Mouse (Mus musculus) heart, embryonic 11.5 days (tissue): ENCODE results near the gene Nfe2l1. TPM values are rescaled to one million over a fixed set of nuclear protein-coding genes. Genes with fewer than 3 reads are reported as not detected.
"Not testable (repeated sequence)": the region's sequence is repeated elsewhere in the genome, so short reads cannot be mapped to it uniquely, and the experiment has no call there.

Source experiments
- ATAC-seq: fragments of 200-750 bp; cut with Nextera tagmentation; replicated peaks from 2 replicates; pipeline ENCODE4 v1.8.0; 2017; ENCODE audit warnings: moderate library complexity; ENCODE audit not compliant: insufficient number of reproducible peaks, low FRiP score, low TSS enrichment
- H3K27ac ChIP-seq: fragments of 300-500 bp; sonication (generic); 2 replicates; pipeline ENCODE4 v1.5.1; 2014; ENCODE audit warnings: mild to moderate bottlenecking, low read depth, low read length
- H3K27me3 ChIP-seq: fragments of 300-500 bp; sonication (generic); 2 replicates; pipeline ENCODE4 v1.6.1; 2014; ENCODE audit warnings: mild to moderate bottlenecking, low read length, mixed read lengths; ENCODE audit not compliant: control insufficient read depth, insufficient read depth
- H3K36me3 ChIP-seq: fragments of 300-500 bp; sonication (generic); 2 replicates; pipeline ENCODE4 v1.6.1; 2014; ENCODE audit warnings: mild to moderate bottlenecking, low read length, moderate library complexity, mixed read lengths; ENCODE audit not compliant: control insufficient read depth, insufficient read depth
- H3K4me1 ChIP-seq: fragments of 300-500 bp; sonication (generic); 2 replicates; pipeline ENCODE4 v1.6.1; 2014; ENCODE audit warnings: low read length; ENCODE audit not compliant: control insufficient read depth, insufficient read depth
- H3K4me2 ChIP-seq: fragments of 300-500 bp; sonication (generic); 2 replicates; pipeline ENCODE4 v1.6.1; 2014; ENCODE audit warnings: mild to moderate bottlenecking, moderate library complexity
- H3K4me3 ChIP-seq: fragments of 300-500 bp; sonication (generic); 2 replicates; pipeline ENCODE4 v1.5.1; 2014; ENCODE audit warnings: low read depth, low read length
- H3K9ac ChIP-seq: fragments of 300-500 bp; sonication (generic); 2 replicates; pipeline ENCODE4 v1.6.1; 2014; ENCODE audit warnings: mild to moderate bottlenecking, low read depth, low read length, moderate library complexity
- H3K9me3 ChIP-seq: fragments of 300-500 bp; sonication (generic); replicated peaks from 2 replicates; pipeline ENCODE4 v1.6.1; 2016; ENCODE audit warnings: low read length; ENCODE audit not compliant: control insufficient read depth
- WGBS: fragments of 180-500 bp; shearing (Covaris S2); extraction: QIAGEN DNeasy Blood & Tissue Kit; methylation state at CpG from one replicate; pipeline ENCODE4 v1.1.7; 2014; ENCODE audit not compliant: insufficient replicate concordance; 5-methylcytosine and 5-hydroxymethylcytosine counted together
- polyA plus RNA-seq: library from polyadenylated mRNA; unstranded; fragments of >200 nt; fragmentation: Nextera tagmentation; extraction: Ambion mirVana; gene quantifications from 2 replicates; pipeline ENCODE4 v1.2.1, GENCODE M21; 2014

Gene Nfe2l1
- polyA plus RNA-seq, 1 experiment from 2014 or later: 36.5 TPM

GRCm38 (mm10) chr11:96857446-96857845 lies 27.7 kb upstream of the Nfe2l1 start:
- Histone ChIP-seq H3K4me3 (no peak overlapping the region), H3K4me2 (no peak overlapping the region), H3K27me3 (no peaks in the 10 kb centered on the region), H3K9ac (no peak overlapping the region), H3K4me1 (peaks cover 10% of the 10 kb centered on the region; the same call in 1 of the 2 replicates), H3K36me3 (no peaks in the 10 kb centered on the region), H3K9me3 (no peaks in the 10 kb centered on the region), H3K27ac (no peak overlapping the region)
- no peak for ATAC-seq
- WGBS: 72% methylated on average over 5 of the region's 5 CpGs

DNA sequence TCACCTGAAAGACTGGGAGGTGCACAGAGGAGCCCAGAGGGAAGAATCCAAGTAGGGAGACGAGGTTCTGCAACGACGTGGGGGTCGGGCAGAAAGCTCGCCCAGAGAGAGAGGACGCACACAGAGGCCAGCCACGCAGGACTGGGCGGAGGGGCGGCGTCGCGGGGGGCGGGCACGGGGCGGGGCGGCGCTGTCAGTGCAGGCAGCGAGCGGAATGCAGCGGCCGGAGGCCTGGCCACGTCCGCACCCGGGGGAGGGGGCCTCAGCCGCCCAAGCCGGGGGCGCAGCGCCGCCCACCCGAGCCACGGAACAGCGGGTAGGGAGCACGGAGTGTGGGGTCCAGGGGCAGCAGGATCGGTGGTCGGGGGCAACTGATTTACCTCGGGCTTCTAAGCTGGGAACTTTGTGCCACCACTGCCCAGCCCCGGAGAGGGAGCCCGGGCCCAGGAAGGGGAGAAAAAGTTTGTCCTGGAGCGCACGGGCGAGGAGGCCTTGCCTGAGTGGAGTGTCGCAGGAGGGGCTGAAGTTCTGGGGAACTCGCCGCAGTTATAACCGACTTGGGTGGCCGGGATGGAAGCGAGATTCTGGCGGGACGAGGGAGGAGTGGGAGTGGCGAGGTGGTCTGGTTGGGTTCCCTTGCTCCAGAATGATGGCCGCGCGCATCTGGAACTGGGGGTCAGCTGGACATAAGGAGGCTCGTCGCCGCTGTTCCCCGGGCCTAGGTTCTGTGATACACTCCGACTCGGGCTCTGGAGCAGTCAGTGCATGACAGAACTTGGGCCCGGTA lies 20.1 kb upstream of the Nfe2l1 start, which contains the start of gene Copz2:
Copz2 (plus strand) TSS at position 190 of the 787 bp plus-strand sequence.
- Histone ChIP-seq H3K9ac (peak within 1 kb of the TSS; percentile 85), H3K9me3 (no peaks in the 10 kb centered on the region), H3K36me3 (no peaks in the 10 kb centered on the region), H3K27me3 (no peaks in the 10 kb centered on the region), H3K4me2 (peak within 1 kb of the TSS; percentile 94), H3K4me1 (peaks cover 8% of the 10 kb centered on the region), H3K4me3 (peak within 1 kb of the TSS; percentile 75), H3K27ac (peak within 1 kb of the TSS; percentile 29; the same call in 1 of the 2 replicates)
- ATAC-seq: peak; percentile 83
- 1% methylated on average over 54 of the region's 60 CpGs for WGBS

GRCm38 (mm10) chr11:96849145-96849544 lies 19.4 kb upstream of the Nfe2l1 start:
- H3K9me3 ChIP-seq, H3K36me3 ChIP-seq, ATAC-seq, H3K4me1 ChIP-seq, H3K27me3 ChIP-seq, H3K27ac ChIP-seq: not testable (repeated sequence)
- Histone ChIP-seq H3K4me2 (peak overlapping the region; percentile 94), H3K4me3 (peak overlapping the region; percentile 75), H3K9ac (peak overlapping the region; percentile 85; the same call in 1 of the 2 replicates)
- WGBS: 70% methylated on average over 5 of the region's 5 CpGs

DNA sequence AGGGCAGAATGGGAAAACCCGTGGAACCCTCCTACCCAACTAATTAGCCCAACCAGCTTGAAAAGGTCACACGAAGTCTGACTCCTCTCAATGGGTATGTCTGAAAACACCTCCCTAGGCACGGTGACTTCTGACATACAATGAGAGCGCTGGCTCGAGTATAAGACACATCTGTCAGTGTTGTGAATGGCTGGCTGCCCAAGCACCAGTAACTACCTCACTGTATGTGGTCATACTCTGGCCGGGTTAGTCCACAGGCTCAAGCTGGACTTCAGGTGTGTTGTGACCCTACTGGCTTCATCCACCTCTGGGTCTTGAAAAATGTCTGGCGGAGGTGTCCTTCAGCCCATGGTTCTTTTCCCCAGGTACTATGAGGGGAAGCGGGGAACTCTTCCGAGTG lies 18.9 kb upstream of the Nfe2l1 start:
- Histone ChIP-seq H3K9me3 (no peaks in the 10 kb centered on the region), H3K4me1 (peaks cover 8% of the 10 kb centered on the region), H3K27me3 (no peaks in the 10 kb centered on the region), H3K9ac (no peak overlapping the region), H3K4me3 (no peak overlapping the region), H3K36me3 (no peaks in the 10 kb centered on the region), H3K4me2 (no peak overlapping the region), H3K27ac (no peak overlapping the region)
- WGBS: 71% methylated on average over 9 of the region's 9 CpGs
- no peak for ATAC-seq

DNA sequence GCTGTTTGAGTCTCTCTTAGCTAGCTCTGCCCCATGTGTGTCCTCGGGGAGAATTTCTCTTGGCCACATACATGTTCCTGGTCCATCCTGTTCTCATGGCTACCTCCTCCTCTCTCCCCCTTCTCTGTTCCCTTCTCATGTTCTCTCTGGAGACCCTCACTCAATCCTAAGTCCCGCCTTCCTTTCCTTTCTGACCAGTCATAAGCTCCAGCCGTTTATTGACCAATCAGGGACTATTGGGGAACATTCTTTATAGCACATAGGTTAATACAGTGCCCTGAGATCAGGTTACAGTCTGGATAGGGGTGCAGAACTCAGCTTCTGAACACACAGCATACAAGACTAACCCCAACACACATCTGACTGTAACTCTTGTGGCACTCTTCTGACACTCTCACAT lies 17.5 kb upstream of the Nfe2l1 start:
- Histone ChIP-seq H3K4me1 (peaks cover 8% of the 10 kb centered on the region), H3K27ac (no peak overlapping the region), H3K9ac (no peak overlapping the region), H3K4me3 (no peak overlapping the region), H3K9me3 (no peaks in the 10 kb centered on the region), H3K27me3 (no peaks in the 10 kb centered on the region), H3K36me3 (no peaks in the 10 kb centered on the region), H3K4me2 (no peak overlapping the region)
- no peak for ATAC-seq
- WGBS: 35% methylated on average over 3 of the region's 3 CpGs

DNA sequence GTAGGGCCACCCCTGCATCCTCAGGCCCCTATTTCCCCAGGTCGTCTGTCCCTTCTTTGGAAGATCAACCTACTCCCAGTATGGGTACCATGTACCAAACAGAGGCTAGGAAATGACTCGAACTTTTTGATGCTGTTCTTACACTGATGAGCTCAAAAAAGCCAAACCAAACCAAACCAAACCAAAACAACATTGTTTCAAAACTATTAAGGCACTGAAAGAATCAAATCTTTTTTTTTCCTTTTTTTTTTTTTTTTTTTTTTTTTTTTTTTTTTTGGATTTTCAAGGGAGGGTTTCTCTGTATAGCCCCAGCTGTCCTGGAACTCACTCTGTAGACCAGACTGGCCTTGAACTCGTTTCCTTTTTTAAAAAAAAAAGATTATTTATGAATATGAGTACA lies 13.9 kb upstream of the Nfe2l1 start:
- no peak for ATAC-seq
- H3K4me3 ChIP-seq: no peak overlapping the region
- H3K4me1 ChIP-seq: no peaks in the 10 kb centered on the region
- WGBS: 54% methylated on average over 3 of the region's 3 CpGs
- H3K4me2 ChIP-seq: no peak overlapping the region
- H3K9me3 ChIP-seq: no peaks in the 10 kb centered on the region
- H3K27me3 ChIP-seq: no peaks in the 10 kb centered on the region
- H3K36me3 ChIP-seq: no peaks in the 10 kb centered on the region
- no peak overlapping the region for H3K9ac ChIP-seq
- no peak overlapping the region for H3K27ac ChIP-seq

DNA sequence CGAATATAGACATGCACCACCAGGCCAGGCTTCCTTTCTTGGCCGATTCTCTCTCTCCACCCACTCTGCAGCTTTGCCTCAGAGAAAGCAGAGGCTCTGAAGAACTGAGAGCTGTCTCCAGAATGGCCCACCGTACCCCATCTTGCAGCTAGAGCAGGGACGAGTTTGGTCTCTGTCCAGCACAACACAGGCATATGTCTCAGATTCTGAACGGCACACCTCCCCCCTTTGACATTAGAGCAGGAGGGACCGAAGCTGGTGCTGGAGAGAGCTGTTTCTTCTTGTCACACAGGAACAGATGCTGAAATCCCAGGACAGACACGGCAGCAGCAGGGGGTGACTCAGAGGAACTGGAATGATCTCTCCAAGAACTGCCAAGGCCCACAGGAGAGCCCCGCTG lies 10.5 kb upstream of the Nfe2l1 start:
- Histone ChIP-seq H3K27ac (no peak overlapping the region), H3K9me3 (no peaks in the 10 kb centered on the region), H3K27me3 (peaks cover 2% of the 10 kb centered on the region; the same call in 1 of the 2 replicates), H3K4me3 (no peak overlapping the region), H3K9ac (0 out of 2 replicates have a peak overlapping the region, but pooled peaks have one; percentile 16), H3K4me2 (no peak overlapping the region), H3K4me1 (no peaks in the 10 kb centered on the region), H3K36me3 (no peaks in the 10 kb centered on the region)
- WGBS: 36% methylated on average over 8 of the region's 8 CpGs
- no peak for ATAC-seq

DNA sequence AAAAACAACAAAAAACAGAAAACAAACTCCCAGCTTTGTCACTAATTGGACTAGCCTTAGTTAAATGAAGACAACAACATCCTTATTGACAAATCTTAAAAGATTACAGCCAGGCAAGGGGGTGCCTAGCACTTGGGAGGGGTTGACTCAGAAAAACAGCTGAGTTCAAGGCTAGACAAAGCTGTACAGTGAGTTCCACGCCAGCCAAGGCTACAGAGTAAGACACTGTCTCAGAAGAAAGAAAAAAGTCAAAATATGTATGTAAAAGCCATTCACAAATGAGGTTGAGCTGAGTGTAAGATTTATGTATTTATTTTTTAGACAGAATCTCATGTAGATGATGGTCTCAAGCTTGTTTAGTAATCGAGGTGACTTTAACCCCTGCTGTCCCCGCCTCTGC lies 10.1 kb upstream of the Nfe2l1 start:
- Histone ChIP-seq H3K9ac (no peak overlapping the region), H3K27me3 (peaks cover 2% of the 10 kb centered on the region; the same call in 1 of the 2 replicates), H3K9me3 (no peaks in the 10 kb centered on the region), H3K4me2 (no peak overlapping the region), H3K4me1 (no peaks in the 10 kb centered on the region), H3K4me3 (no peak overlapping the region), H3K36me3 (no peaks in the 10 kb centered on the region), H3K27ac (no peak overlapping the region)
- no peak for ATAC-seq
- WGBS: 71% methylated on average over 3 of the region's 3 CpGs

GRCm38 (mm10) chr11:96839428-96839827 lies 9.7 kb upstream of the Nfe2l1 start:
- WGBS: 79% methylated on average over 7 of the region's 7 CpGs
- Histone ChIP-seq H3K36me3 (no peaks in the 10 kb centered on the region), H3K4me2 (no peak overlapping the region), H3K4me1 (no peaks in the 10 kb centered on the region), H3K9ac (no peak overlapping the region), H3K27me3 (peaks cover 2% of the 10 kb centered on the region; the same call in 1 of the 2 replicates), H3K4me3 (no peak overlapping the region), H3K27ac (no peak overlapping the region), H3K9me3 (no peaks in the 10 kb centered on the region)
- ATAC-seq: no peak
